Mouse (Mus musculus) stomach, postnatal 0 days (tissue): Measurements from ENCODE around the gene Man2a1. TPM values are rescaled to one million over a fixed set of nuclear protein-coding genes. Genes with fewer than 3 reads are reported as not detected.

Source experiments
- ATAC-seq: fragments of 200-750 bp; cut with Nextera tagmentation; 2 replicates; pipeline ENCODE4 v1.8.0; 2017; ENCODE audit not compliant: low FRiP score, low TSS enrichment
- DNase-seq: peaks from one replicate; pipeline ENCODE4 v3.0.0-alpha.2; 2016; ENCODE audit warnings: low spot score
- H3K27ac ChIP-seq: fragments of 300-500 bp; sonication (generic); replicated peaks from 2 replicates; pipeline ENCODE4 v1.5.1; 2014; ENCODE audit warnings: mild to moderate bottlenecking, control low read depth
- H3K27me3 ChIP-seq: fragments of 300-500 bp; sonication (generic); 2 replicates; pipeline ENCODE4 v1.6.1; 2014; ENCODE audit warnings: low read length; ENCODE audit not compliant: control insufficient read depth, insufficient read depth
- H3K36me3 ChIP-seq: fragments of 300-500 bp; sonication (generic); 2 replicates; pipeline ENCODE4 v1.6.1; 2014; ENCODE audit warnings: low read length, mixed read lengths; ENCODE audit not compliant: control insufficient read depth, insufficient read depth
- H3K4me1 ChIP-seq: fragments of 300-500 bp; sonication (generic); replicated peaks from 2 replicates; pipeline ENCODE4 v1.6.1; 2014; ENCODE audit warnings: antibody characterized with exemption; ENCODE audit not compliant: control insufficient read depth, insufficient read depth
- H3K4me2 ChIP-seq: fragments of 300-500 bp; sonication (generic); replicated peaks from 2 replicates; pipeline ENCODE4 v1.6.1; 2014; ENCODE audit warnings: low read depth, mild to moderate bottlenecking, control low read depth, moderate library complexity
- H3K4me3 ChIP-seq: fragments of 300-500 bp; sonication (generic); 2 replicates; pipeline ENCODE4 v1.5.1; 2014; ENCODE audit warnings: low read depth, low read length, control low read depth
- H3K9ac ChIP-seq: fragments of 300-500 bp; sonication (generic); 2 replicates; pipeline ENCODE4 v1.6.1; 2014; ENCODE audit warnings: mild to moderate bottlenecking, low read length, control low read depth, mixed read lengths
- H3K9me3 ChIP-seq: fragments of 300-500 bp; sonication (generic); 2 replicates; pipeline ENCODE4 v1.6.1; 2016; ENCODE audit warnings: low read length; ENCODE audit not compliant: control insufficient read depth
- CTCF ChIP-seq: IDR thresholded peaks from 2 replicates; pipeline ENCODE4 v1.5.1; 2016; ENCODE audit warnings: antibody characterized with exemption, low read depth, mild to moderate bottlenecking, moderate library complexity
- EP300 ChIP-seq: optimal IDR thresholded peaks from 2 replicates; pipeline ENCODE3; 2016; ENCODE audit warnings: antibody characterized with exemption
- WGBS: fragments of 180-500 bp; shearing (Covaris S2); extraction: QIAGEN DNeasy Blood & Tissue Kit; methylation state at CpG from one replicate; pipeline ENCODE4 v1.1.7; 2014; 5-methylcytosine and 5-hydroxymethylcytosine counted together
- polyA plus RNA-seq: library from polyadenylated mRNA; unstranded; fragments of >200 nt; fragmentation: Nextera tagmentation; extraction: Ambion mirVana; gene quantifications from 2 replicates; pipeline ENCODE4 v1.2.1, GENCODE M21; 2015

Gene Man2a1
- polyA plus RNA-seq, 1 experiment from 2014 or later = 9.3 TPM

GRCm38 (mm10) chr17:64592788-64593187, 7.7 kb upstream of the Man2a1 start:
- no peak for ATAC-seq
- DNase-seq = no peak

GRCm38 (mm10) chr17:64597770-64598169, 2.8 kb upstream of the Man2a1 start:
- 88% methylated on average over 9 of the region's 9 CpGs for WGBS

More at GRCm38 (mm10) chr17:64592788-64593187, 7.7 kb upstream of the Man2a1 start:
- Histone ChIP-seq H3K27me3 (no peaks in the 10 kb centered on the region), H3K9me3 (no peaks in the 10 kb centered on the region), H3K4me3 (no peak overlapping the region), H3K9ac (no peak overlapping the region), H3K36me3 (no peaks in the 10 kb centered on the region), H3K4me2 (no peak overlapping the region), H3K4me1 (no peaks in the 10 kb centered on the region), H3K27ac (no peak overlapping the region)
- 72% methylated on average over 3 of the region's 3 CpGs for WGBS
- TF ChIP-seq EP300 = no peak
- TF ChIP-seq CTCF = no peak

GRCm38 (mm10) chr17:64599916-64600315, 620 bp upstream of the Man2a1 start:
- Histone ChIP-seq H3K4me1 (peaks cover 5% of the 10 kb centered on the region), H3K4me3 (peak overlapping the region; percentile 95), H3K36me3 (no peaks in the 10 kb centered on the region), H3K9ac (peak overlapping the region; percentile 63), H3K27ac (peak overlapping the region; percentile 97), H3K4me2 (peak overlapping the region; percentile 91), H3K9me3 (no peaks in the 10 kb centered on the region), H3K27me3 (no peaks in the 10 kb centered on the region)
- DNase-seq (no peak), ATAC-seq (0 out of 2 replicates have a peak, but pooled peaks have one; percentile 31)
- WGBS = 30% methylated on average over 4 of the region's 4 CpGs
- TF ChIP-seq EP300 (no peak), CTCF (peak; percentile 79)

More at GRCm38 (mm10) chr17:64597770-64598169, 2.8 kb upstream of the Man2a1 start:
- Histone ChIP-seq H3K4me3 (no peak overlapping the region), H3K9me3 (no peaks in the 10 kb centered on the region), H3K36me3 (no peaks in the 10 kb centered on the region), H3K4me2 (no peak overlapping the region), H3K27ac (no peak overlapping the region), H3K4me1 (no peaks in the 10 kb centered on the region), H3K9ac (no peak overlapping the region), H3K27me3 (no peaks in the 10 kb centered on the region)
- DNase-seq = no peak
- peak; percentile 35; the same call in 1 of the 2 replicates for TF ChIP-seq CTCF
- TF ChIP-seq EP300 = no peak
- no peak for ATAC-seq

GRCm38 (mm10) chr17:64601091-64601750, 685 bp downstream of the Man2a1 start:
- DNase-seq (peak; percentile 71), ATAC-seq (peak; percentile 41)
- H3K27ac ChIP-seq = peak overlapping the region; percentile 97
- TF ChIP-seq CTCF = no peak
- TF ChIP-seq EP300 = no peak
- peaks cover 5% of the 10 kb centered on the region for H3K4me1 ChIP-seq
- peak overlapping the region; percentile 95 for H3K4me3 ChIP-seq
- H3K9ac ChIP-seq = peak overlapping the region; percentile 94
- no peaks in the 10 kb centered on the region for H3K27me3 ChIP-seq
- no peaks in the 10 kb centered on the region for H3K9me3 ChIP-seq
- no peaks in the 10 kb centered on the region for H3K36me3 ChIP-seq
- peak overlapping the region; percentile 91 for H3K4me2 ChIP-seq
- WGBS = 0% methylated on average over 70 of the region's 73 CpGs

- Histone ChIP-seq H3K36me3 (no peaks in the 10 kb centered on the region), H3K4me2 (peak overlapping the region; percentile 91), H3K9ac (peak overlapping the region; percentile 94), H3K27me3 (no peaks in the 10 kb centered on the region), H3K4me3 (peak overlapping the region; percentile 95), H3K27ac (peak overlapping the region; percentile 97), H3K9me3 (no peaks in the 10 kb centered on the region), H3K4me1 (peaks cover 5% of the 10 kb centered on the region)
- under 1% methylated on average over 44 of the region's 44 CpGs for WGBS
- DNase-seq = peak; percentile 69
- TF ChIP-seq EP300 = no peak
- peak; percentile 68 for TF ChIP-seq CTCF
- peak; percentile 38 for ATAC-seq
These were observed 1.4 kb downstream of the Man2a1 start for GRCm38 (mm10) chr17:64601751-64602578.
